Mouse (Mus musculus): Measurements from ENCODE around the gene H6pd.

H6pd gene

GRCm38 (mm10) chr4:149999510-149999900 lies 9.3 kb downstream of the H6pd start:
- DNase-seq (ENCODE audit: low spot score in 2 of 2) = no peak

GRCm38 (mm10) chr4:149998786-149999509 lies 9.9 kb downstream of the H6pd start:
- no peak for DNase-seq (ENCODE audit: low spot score in 2 of 2)

- no peak for DNase-seq (ENCODE audit: low spot score in 2 of 2)
These were observed 10.8 kb downstream of the H6pd start for GRCm38 (mm10) chr4:149997999-149998398.

DNA sequence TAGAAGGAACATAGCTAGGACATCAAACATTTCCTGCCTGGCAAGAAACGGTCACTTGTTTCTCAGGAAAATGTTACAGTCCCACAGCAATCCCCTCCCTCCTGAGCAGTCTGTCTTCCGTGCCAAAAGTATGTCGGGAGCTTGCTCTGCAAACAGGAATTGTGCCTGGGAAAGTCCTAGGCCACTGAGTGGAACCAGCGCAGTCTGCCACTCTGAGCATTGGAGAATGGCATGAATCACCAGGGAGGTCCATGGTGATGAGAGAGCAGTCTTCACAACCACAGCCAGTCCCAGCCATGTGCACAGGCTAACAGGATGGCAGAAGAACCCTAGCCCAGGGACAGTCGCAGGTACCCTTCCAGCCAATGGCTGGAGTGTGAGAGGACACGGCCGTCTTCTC lies 12.4 kb downstream of the H6pd start:
- no peak for DNase-seq (ENCODE audit: low spot score in 2 of 2)

DNA sequence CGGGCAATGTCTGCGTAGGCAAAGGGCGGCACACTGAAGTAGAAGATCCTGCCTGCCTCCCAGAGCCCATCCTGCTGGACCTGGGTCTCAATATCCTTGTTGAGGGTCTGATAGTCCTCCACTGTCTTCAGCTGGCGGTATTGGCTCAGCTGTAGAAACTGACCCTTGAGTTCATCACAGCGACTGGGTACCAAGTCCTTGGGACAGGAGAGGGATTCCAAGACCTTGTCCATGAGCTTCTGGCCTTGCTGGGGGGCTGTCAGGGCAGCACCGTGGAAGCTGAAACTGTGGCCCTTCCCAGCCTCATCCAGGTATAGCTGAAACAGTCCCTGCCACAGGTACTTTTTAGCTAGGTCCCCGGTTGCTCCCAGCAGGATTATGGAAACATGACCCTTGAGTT lies 12.9 kb downstream of the H6pd start:
- DNase-seq (ENCODE audit: low spot score in 2 of 2) = no peak

- DNase-seq (ENCODE audit: low spot score in 2 of 2) = no peak
These were observed 14.6 kb downstream of the H6pd start for GRCm38 (mm10) chr4:149994218-149994617.

DNA sequence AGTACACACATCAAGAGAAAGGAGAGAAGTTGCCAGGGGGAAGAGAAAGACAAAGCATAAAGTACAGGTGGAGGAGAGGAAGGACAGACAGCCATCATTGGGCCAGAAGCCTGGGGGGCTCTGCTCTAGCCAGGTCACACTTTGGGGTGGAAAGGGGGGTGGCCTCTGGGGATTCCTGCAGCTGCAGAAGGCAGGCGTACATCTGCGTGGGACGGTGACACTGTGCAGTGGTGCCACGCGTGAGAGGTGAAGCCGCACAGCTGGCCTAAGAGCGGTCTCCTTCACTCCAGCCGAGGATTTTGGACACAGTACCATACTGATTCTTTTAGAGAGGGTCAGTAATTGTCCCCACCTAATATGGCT lies 16.2 kb downstream of the H6pd start:
- DNase-seq (ENCODE audit: low spot score in 2 of 2) = no peak

DNA sequence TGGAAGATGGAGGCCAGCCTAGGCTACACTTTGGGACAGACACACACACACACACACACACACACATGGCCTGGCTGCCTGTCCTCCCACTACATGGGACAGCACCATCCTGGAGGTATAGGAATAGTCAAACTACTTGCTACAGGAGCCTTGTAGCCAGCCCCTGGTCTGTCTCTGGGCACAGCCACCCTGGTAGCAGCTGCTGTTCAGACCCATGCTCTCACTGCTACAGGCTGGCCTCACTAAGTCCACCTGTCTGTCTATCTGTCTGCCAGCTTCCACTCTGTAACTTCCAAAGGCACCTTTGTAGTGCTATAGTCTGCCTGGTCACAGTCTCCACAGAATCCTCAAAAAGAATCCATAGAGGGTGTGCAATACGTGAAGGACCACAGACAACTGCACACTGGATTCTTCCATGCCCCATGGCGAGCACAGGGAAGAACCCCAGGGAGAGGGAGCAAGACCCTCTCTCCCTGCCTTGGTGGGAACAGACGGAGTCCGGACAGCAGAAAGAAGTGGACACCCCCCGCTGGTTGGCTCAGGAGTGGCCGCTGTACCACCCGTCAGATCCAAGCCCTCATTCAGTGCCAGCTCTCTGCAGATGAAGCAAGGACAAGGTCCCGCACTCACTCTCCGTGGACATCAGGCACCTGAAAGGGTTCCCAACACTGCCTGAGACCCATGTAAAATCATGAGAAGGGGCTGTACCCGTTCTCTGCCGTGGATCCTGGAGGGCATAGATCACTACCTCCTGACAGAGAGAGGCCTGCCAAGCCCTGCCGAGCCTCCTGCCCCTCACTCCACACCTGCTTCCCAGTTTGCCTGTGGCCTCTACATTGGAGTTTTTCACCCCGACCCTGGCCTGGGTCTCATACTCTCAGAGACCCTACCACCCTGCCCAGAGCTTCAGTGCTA lies 16.8 kb downstream of the H6pd start:
- no peak for DNase-seq (ENCODE audit: low spot score in 2 of 2)

- no peak for DNase-seq (ENCODE audit: low spot score in 2 of 2)
These were observed 17.7 kb downstream of the H6pd start for GRCm38 (mm10) chr4:149990954-149991633.

DNA sequence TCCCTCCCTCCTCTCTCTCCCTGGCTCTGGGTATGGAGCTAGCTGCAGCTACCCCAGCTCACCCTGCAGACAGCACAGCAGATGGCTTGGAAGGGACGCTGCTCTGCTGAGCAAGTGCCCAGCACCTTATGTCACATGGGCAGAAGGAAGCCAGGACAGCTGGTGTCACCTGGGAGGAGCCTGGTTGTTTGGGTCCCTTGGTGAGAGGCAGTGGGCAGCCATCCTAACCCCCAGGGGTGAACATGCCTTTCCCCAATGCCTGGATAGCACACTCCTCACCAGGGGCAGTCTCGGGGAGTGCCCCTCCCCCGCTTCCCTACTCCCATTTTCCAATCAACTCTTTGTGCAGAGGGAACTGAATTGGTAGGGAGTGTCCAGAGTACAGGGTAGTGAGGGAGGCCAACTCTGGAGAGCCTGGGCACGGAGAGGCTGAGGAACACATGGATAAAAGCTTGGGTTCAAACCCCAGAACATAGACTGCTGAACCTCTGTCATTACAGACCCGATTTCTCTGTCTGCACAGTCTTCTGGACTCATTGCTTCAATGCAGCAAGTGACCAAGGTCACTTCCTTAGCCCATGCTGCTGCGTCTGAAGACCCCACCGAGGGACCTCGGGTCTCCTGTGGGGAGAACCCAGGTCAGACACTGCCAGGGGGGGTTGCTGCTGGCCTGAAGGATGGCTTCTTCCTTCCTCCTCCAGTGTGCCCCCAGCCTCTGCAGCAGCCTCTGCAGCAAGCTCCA lies 18.4 kb downstream of the H6pd start:
- no peak for DNase-seq (ENCODE audit: low spot score in 2 of 2)

- DNase-seq (ENCODE audit: low spot score in 2 of 2) = peak; percentile 56 to 73
These were observed 19.8 kb downstream of the H6pd start for GRCm38 (mm10) chr4:149988931-149989556.

- no peak for DNase-seq (ENCODE audit: low spot score in 2 of 2)
These were observed 20.5 kb downstream of the H6pd start for GRCm38 (mm10) chr4:149988301-149988700.

GRCm38 (mm10) chr4:149986671-149987417 lies 22.0 kb downstream of the H6pd start:
- no peak for DNase-seq (ENCODE audit: low spot score in 2 of 2)

GRCm38 (mm10) chr4:149983921-149984645 lies 24.7 kb downstream of the H6pd start:
- no peak for DNase-seq (ENCODE audit: low spot score in 2 of 2)

DNA sequence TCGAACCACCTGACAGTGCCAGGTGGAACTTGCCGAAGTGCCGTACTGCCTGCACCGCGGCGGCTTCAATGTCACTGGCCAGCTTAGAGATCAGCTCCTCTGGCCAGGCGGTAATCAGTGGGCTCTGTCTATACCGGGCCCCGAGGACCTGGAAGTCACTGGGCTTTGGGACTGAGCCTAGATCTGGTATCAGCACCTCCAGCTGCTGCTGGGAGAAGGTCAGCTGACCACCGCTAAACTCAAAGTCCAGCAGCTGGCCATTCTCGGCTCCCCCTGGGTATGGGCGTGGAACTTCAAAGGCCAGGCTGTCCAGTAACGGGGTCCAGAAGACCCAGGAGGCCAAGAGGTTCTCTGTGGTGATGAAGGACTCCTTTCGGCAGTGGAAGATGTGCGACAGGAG lies 26.7 kb downstream of the H6pd start:
- DNase-seq (ENCODE audit: low spot score in 2 of 2) = no peak

DNA sequence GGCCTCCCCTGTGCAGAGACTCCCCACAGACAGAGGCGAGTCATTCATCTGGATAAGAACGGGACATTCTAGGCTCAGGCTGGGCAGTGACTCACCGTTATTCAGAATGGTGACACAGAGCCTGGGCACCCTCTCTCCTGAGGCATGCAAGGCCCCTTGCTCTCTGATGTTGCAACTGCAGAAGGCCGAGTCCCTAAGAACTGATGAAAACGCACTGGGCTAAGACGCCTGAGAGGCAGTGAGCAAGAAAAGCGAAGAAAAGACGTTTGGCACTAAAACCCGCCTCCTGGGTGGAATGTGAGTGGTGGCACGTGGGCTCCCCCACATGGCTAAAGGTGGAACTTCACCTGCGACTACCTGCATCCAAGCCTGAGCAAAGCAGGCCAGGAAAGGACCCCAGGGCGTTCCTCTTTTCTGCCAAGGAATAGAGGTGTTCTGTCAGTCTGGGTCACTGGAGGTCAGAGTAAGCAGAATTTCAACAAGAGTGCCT lies 29.0 kb downstream of the H6pd start:
- DNase-seq (ENCODE audit: low spot score in 2 of 2) = peak; percentile 83 to 91

GRCm38 (mm10) chr4:149978820-149979219 lies 30.0 kb downstream of the H6pd start:
- no peak for DNase-seq (ENCODE audit: low spot score in 2 of 2)

GRCm38 (mm10) chr4:149977801-149978544 lies 30.9 kb downstream of the H6pd start:
- DNase-seq (ENCODE audit: low spot score in 2 of 2) = no peak

GRCm38 (mm10) chr4:149977181-149977580 lies 31.6 kb downstream of the H6pd start:
- no peak for DNase-seq (ENCODE audit: low spot score in 2 of 2)

Data from frontal cortex, postnatal 25 days (tissue).